Mouse (Mus musculus): ENCODE results near the gene Gtf2h4. TPM values are rescaled to one million over a fixed set of nuclear protein-coding genes. Genes with fewer than 3 reads are reported as not detected.

Gtf2h4 gene
- total RNA-seq, 2 experiments from 2014 or later = 2.5 to 3.6 TPM

DNA sequence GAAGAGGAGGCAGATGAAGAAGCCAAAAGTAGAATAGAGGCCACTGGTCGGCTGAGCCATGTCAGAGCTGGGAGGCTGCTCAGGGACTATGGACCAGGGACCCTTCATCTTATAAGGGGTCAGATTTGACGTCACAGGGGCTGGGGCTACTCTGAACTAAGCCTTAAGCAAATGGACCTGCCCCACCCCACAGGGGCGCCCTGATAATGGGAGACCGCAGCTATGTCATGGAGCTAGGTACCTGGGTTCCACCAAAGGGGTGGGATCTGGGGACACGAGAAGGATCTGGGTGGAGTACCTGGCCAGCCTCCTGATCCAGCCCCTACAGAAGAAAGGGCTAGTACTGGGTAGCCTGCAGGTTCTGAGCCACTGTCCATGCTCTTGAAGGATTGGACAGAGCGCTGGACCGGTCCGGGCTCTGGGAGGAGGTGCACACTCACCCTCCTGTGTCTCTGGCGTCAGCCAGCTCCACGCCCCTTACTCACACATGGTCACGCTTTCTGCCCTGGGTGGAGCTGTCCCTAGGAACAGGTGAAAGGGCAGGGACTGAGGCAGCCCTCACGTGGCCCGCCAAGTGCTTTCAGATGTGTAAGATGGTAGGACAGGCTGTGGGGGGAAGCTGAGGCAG lies 29.8 kb downstream of the Gtf2h4 start, which contains the start of gene Mucl3:
Gene Mucl3 (minus strand): TSS at position 87 of the 628 bp plus-strand sequence.
- no peak for ATAC-seq (replicated peaks; ENCODE audit: low FRiP score, poor library complexity, severe bottlenecking)

DNA sequence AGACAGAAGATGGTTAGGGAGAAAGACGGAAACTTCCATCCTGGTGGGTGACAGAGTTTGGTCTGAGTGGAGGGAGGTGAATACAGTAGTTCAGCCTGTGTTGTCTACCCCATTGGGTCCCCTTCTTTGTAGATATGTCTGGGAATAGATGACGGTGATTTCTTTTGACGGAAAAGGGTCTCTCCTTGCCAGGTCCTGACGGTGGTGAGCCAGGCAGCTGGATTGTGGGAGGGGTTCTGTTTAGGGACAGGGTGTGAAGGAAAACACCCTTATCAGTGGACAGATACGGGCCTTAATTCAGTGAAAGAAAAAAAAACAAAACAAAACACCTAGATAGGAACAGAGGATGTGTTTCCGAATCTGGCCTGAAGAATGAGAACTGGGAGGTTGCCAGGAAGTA lies 34.2 kb downstream of the Gtf2h4 start:
- no peak for ATAC-seq (replicated peaks; ENCODE audit: low FRiP score, poor library complexity, severe bottlenecking)

DNA sequence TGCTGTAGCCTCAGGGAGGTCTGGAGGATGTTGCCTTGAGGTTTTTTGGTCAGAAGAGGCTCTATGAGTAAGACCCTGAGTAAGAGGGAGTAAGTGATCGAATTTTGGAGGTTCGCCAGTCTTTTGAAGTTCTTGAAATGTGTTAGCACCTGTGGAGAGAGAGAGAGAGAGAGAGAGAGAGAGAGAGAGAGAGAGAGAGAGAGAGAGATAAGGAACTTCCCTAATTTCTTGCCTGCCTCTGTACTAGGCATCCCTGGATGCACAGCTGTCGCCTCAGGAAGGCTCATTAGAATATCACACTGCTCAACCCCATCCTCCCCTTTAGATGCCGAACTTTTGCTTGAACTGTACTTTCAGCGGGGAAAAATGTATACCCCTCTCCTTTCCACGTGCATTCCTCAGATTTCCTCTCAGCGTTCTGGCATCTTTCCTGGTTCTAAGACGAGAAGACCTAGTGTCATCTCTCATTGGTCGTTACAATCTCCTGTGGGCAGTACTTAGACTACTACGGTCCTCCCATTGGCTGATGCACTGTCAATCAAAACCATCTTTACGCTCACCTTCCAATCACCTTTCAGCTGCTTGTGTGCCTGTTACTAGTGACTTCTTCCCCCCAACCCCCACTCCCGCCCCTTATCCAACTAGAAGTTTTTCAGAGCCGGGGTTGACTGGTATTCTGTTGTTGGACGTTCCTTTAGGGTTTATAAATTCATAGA lies 34.9 kb downstream of the Gtf2h4 start:
- no peak for ATAC-seq (replicated peaks; ENCODE audit: low FRiP score, poor library complexity, severe bottlenecking)

DNA sequence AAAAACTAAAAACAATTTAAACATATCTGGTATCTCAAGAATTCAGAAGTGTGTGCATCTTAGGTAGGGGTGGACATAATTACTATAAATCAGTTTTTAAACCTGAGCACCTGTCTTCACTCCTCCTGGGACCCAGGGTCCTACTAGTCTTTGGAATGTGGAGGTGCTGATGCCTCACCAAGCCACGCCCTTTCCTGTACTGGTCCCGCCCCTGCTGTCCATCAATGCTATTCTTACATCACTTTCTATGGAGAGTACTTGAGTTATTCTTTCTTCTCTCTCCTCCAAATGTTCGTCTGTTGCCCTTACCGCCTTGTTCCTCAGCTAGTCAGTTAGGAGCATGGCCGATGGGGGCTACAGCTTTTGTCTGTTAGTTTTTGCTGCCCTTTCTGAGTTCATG lies 37.2 kb downstream of the Gtf2h4 start:
- ATAC-seq (replicated peaks; ENCODE audit: low FRiP score, poor library complexity, severe bottlenecking) = no peak

DNA sequence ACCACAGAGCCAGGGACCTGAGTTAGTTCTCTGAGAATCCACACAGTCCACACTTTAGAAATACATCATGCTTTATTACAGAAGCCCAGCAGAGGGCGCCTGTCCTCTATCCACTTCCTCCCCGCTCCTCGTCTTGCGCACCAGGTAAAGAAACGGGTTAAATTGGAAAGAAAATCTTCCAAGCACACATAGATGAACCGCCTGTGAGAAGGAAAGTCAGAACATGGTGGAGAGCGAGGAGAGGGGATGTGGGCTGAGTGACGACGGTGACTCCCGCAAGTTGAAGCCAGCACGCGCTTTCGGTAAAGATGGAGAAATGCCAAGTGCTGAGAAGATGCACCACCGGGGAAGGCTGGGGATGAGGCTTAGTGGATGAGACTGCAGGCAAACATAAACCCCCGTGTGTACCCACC lies 37.8 kb downstream of the Gtf2h4 start:
- ATAC-seq (replicated peaks; ENCODE audit: low FRiP score, poor library complexity, severe bottlenecking) = peak; percentile 65; the same call in 1 of the 2 replicates

DNA sequence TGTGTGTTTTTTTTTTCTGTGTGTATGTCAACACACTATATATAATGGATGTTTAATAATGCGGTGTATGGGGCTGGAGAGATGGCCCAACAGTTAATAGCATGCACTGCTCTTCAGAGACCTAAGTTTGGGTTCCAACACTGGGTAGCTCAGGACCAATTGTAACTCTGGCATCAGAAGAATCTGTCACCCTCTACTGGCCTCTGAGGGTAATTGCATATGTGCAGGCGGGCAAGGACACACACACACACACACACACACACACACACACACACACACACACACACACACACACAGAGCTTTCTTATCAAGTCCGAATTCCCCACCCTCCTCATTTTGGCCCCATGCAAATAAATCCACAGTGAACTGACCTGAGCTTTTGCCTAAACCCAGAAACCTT lies 38.3 kb downstream of the Gtf2h4 start:
- no peak for ATAC-seq (replicated peaks; ENCODE audit: low FRiP score, poor library complexity, severe bottlenecking)

DNA sequence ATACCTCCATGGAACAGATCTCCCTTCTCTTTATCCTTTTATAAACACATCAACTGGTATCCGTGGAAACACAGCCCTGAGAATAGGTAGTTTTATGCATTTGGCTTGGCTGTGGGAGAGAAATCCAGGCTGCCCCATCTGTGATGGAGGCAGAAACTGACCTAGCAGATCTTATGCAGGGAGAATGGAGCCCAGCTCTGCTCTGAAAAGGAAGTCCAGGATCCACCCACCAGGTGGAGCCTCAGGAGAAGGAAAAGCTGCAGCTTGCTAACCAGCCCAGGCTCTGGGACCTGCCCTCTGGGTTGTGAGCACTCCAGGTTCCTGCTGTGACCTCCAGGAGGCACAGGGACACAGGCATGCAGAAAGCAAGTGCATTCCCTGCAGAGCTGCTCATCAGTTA lies 39.5 kb downstream of the Gtf2h4 start:
- ATAC-seq (replicated peaks; ENCODE audit: low FRiP score, poor library complexity, severe bottlenecking) = no peak

DNA sequence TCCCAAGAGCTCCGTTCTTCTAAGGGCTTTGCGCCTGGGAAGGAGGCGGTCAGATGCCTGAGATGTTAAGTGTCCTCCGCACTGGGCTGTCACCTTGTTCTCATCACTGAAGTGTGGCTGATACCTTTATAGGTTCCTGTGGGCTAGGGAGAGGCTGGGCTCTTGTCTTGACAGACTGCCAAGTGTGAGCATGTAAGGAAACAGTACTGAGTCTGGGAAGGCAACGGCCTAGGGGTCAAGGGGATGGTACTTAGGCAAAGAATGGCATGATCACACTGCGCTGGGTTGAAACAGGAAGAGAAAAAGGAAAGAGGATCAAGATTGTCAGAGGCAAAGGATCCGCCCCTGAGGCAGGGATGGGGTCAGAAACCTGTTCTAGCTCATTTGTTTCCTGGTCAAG lies 47.0 kb downstream of the Gtf2h4 start, which contains the start of gene Gm9573:
Gene Gm9573 (minus strand): TSS at position 101 of the 400 bp plus-strand sequence.
- ATAC-seq (replicated peaks; ENCODE audit: low FRiP score, poor library complexity, severe bottlenecking) = no peak

Other genes starting within 250 kb of the Gtf2h4 start
- gene H2-Q6, start 248.9 kb downstream of the Gtf2h4 start, total RNA-seq (2015; ENCODE audit: low replicate concordance) = 11.5 and 17.6 TPM in 2 replicates
- gene H2-Q6, start 248.9 kb downstream of the Gtf2h4 start, total RNA-seq (2017; ENCODE audit: low replicate concordance) = 8.5 and 12.7 TPM in 2 replicates
- gene H2-Q7, start 234.6 kb downstream of the Gtf2h4 start, total RNA-seq (2015; ENCODE audit: low replicate concordance) = 47.6 and 48.2 TPM in 2 replicates
- gene H2-Q7, start 234.6 kb downstream of the Gtf2h4 start, total RNA-seq (2017; ENCODE audit: low replicate concordance) = 8.2 and 13.2 TPM in 2 replicates
- gene H2-Q10, start 203.7 kb downstream of the Gtf2h4 start, total RNA-seq (2015; ENCODE audit: low replicate concordance) = 2.9 and 3.2 TPM in 2 replicates
- 0.51 and 2.0 TPM in 2 replicates for gene H2-Q10, start 203.7 kb downstream of the Gtf2h4 start, total RNA-seq (2017; ENCODE audit: low replicate concordance)
- 1.4 TPM in 1 of 2 replicates, not detected in the other for gene Pou5f1, start 167.7 kb downstream of the Gtf2h4 start, total RNA-seq (2015; ENCODE audit: low replicate concordance)
- gene Pou5f1, start 167.7 kb downstream of the Gtf2h4 start, total RNA-seq (2017; ENCODE audit: low replicate concordance) = 0.26 TPM in 1 of 2 replicates, not detected in the other
- 103 and 129 TPM in 2 replicates for gene Tcf19, start 156.9 kb downstream of the Gtf2h4 start, total RNA-seq (2015; ENCODE audit: low replicate concordance)
- 49.4 and 49.9 TPM in 2 replicates for gene Tcf19, start 156.9 kb downstream of the Gtf2h4 start, total RNA-seq (2017; ENCODE audit: low replicate concordance)
- gene Cchcr1, start 156.6 kb downstream of the Gtf2h4 start, total RNA-seq (2015; ENCODE audit: low replicate concordance) = 32.7 and 49.4 TPM in 2 replicates
- 48.4 and 83.3 TPM in 2 replicates for gene Cchcr1, start 156.6 kb downstream of the Gtf2h4 start, total RNA-seq (2017; ENCODE audit: low replicate concordance)
- gene Psors1c2, start 140.5 kb downstream of the Gtf2h4 start, total RNA-seq (2015; ENCODE audit: low replicate concordance) = not detected in 2 replicates
- not detected in 2 replicates for gene Psors1c2, start 140.5 kb downstream of the Gtf2h4 start, total RNA-seq (2017; ENCODE audit: low replicate concordance)
- gene Cdsn, start 121.6 kb downstream of the Gtf2h4 start, total RNA-seq (2015; ENCODE audit: low replicate concordance) = not detected in 2 replicates
- gene Cdsn, start 121.6 kb downstream of the Gtf2h4 start, total RNA-seq (2017; ENCODE audit: low replicate concordance) = not detected in 2 replicates
- not detected in 2 replicates for gene 2300002M23Rik, start 106.3 kb downstream of the Gtf2h4 start, total RNA-seq (2015; ENCODE audit: low replicate concordance)
- gene 2300002M23Rik, start 106.3 kb downstream of the Gtf2h4 start, total RNA-seq (2017; ENCODE audit: low replicate concordance) = not detected in 2 replicates
- gene Sfta2, start 72.2 kb downstream of the Gtf2h4 start, total RNA-seq (2015; ENCODE audit: low replicate concordance) = not detected in 2 replicates
- not detected in 2 replicates for gene Sfta2, start 72.2 kb downstream of the Gtf2h4 start, total RNA-seq (2017; ENCODE audit: low replicate concordance)
- gene Gm9573, start 47.1 kb downstream of the Gtf2h4 start, total RNA-seq (2015; ENCODE audit: low replicate concordance) = not detected in 2 replicates
- not detected in 2 replicates for gene Gm9573, start 47.1 kb downstream of the Gtf2h4 start, total RNA-seq (2017; ENCODE audit: low replicate concordance)
- not detected in 2 replicates for gene Mucl3, start 30.0 kb downstream of the Gtf2h4 start, total RNA-seq (2015; ENCODE audit: low replicate concordance)
- gene Mucl3, start 30.0 kb downstream of the Gtf2h4 start, total RNA-seq (2017; ENCODE audit: low replicate concordance) = not detected in 2 replicates
- 2.5 TPM in 1 of 2 replicates, not detected in the other for gene Vars2, start 6.1 kb downstream of the Gtf2h4 start, total RNA-seq (2015; ENCODE audit: low replicate concordance)
- gene Vars2, start 6.1 kb downstream of the Gtf2h4 start, total RNA-seq (2017; ENCODE audit: low replicate concordance) = 0.23 and 0.77 TPM in 2 replicates
- not detected in 2 replicates for gene Ddr1, start 30.9 kb upstream of the Gtf2h4 start, total RNA-seq (2015; ENCODE audit: low replicate concordance)
- 0.26 TPM in 1 of 2 replicates, not detected in the other for gene Ddr1, start 30.9 kb upstream of the Gtf2h4 start, total RNA-seq (2017; ENCODE audit: low replicate concordance)
- 3.8 and 10.5 TPM in 2 replicates for gene Ier3, start 147.9 kb upstream of the Gtf2h4 start, total RNA-seq (2015; ENCODE audit: low replicate concordance)
- 0.51 and 4.0 TPM in 2 replicates for gene Ier3, start 147.9 kb upstream of the Gtf2h4 start, total RNA-seq (2017; ENCODE audit: low replicate concordance)
- gene Flot1, start 149.5 kb upstream of the Gtf2h4 start, total RNA-seq (2015; ENCODE audit: low replicate concordance) = 19.3 and 32.8 TPM in 2 replicates
- 14.6 and 29.1 TPM in 2 replicates for gene Flot1, start 149.5 kb upstream of the Gtf2h4 start, total RNA-seq (2017; ENCODE audit: low replicate concordance)
- 663 and 669 TPM in 2 replicates for gene Tubb5, start 164.6 kb upstream of the Gtf2h4 start, total RNA-seq (2015; ENCODE audit: low replicate concordance)
- gene Tubb5, start 164.6 kb upstream of the Gtf2h4 start, total RNA-seq (2017; ENCODE audit: low replicate concordance) = 760 and 914 TPM in 2 replicates
- 117 and 147 TPM in 2 replicates for gene Mdc1, start 167.8 kb upstream of the Gtf2h4 start, total RNA-seq (2015; ENCODE audit: low replicate concordance)
- 31.0 and 57.1 TPM in 2 replicates for gene Mdc1, start 167.8 kb upstream of the Gtf2h4 start, total RNA-seq (2017; ENCODE audit: low replicate concordance)
- gene Nrm, start 187.6 kb upstream of the Gtf2h4 start, total RNA-seq (2015; ENCODE audit: low replicate concordance) = 32.8 and 36.0 TPM in 2 replicates
- gene Nrm, start 187.6 kb upstream of the Gtf2h4 start, total RNA-seq (2017; ENCODE audit: low replicate concordance) = 19.1 and 35.8 TPM in 2 replicates
- gene Ppp1r18, start 191.9 kb upstream of the Gtf2h4 start, total RNA-seq (2015; ENCODE audit: low replicate concordance) = 32.8 and 37.7 TPM in 2 replicates
- 7.2 and 10.2 TPM in 2 replicates for gene Ppp1r18, start 191.9 kb upstream of the Gtf2h4 start, total RNA-seq (2017; ENCODE audit: low replicate concordance)
- gene Dhx16, start 206.1 kb upstream of the Gtf2h4 start, total RNA-seq (2015; ENCODE audit: low replicate concordance) = 139 and 201 TPM in 2 replicates
- 73.1 and 118 TPM in 2 replicates for gene Dhx16, start 206.1 kb upstream of the Gtf2h4 start, total RNA-seq (2017; ENCODE audit: low replicate concordance)
- gene 2310061I04Rik, start 223.7 kb upstream of the Gtf2h4 start, total RNA-seq (2015; ENCODE audit: low replicate concordance) = 37.7 and 68.5 TPM in 2 replicates
- gene 2310061I04Rik, start 223.7 kb upstream of the Gtf2h4 start, total RNA-seq (2017; ENCODE audit: low replicate concordance) = 2.9 and 3.7 TPM in 2 replicates
- 7.6 and 26.0 TPM in 2 replicates for gene Atat1, start 236.3 kb upstream of the Gtf2h4 start, total RNA-seq (2015; ENCODE audit: low replicate concordance)
- 3.0 and 4.0 TPM in 2 replicates for gene Atat1, start 236.3 kb upstream of the Gtf2h4 start, total RNA-seq (2017; ENCODE audit: low replicate concordance)
- gene Mrps18b, start 242.7 kb upstream of the Gtf2h4 start, total RNA-seq (2015; ENCODE audit: low replicate concordance) = 16.9 and 18.0 TPM in 2 replicates
- 13.5 and 50.5 TPM in 2 replicates for gene Mrps18b, start 242.7 kb upstream of the Gtf2h4 start, total RNA-seq (2017; ENCODE audit: low replicate concordance)
- 53.7 and 90.1 TPM in 2 replicates for gene Ppp1r10, start 242.7 kb upstream of the Gtf2h4 start, total RNA-seq (2015; ENCODE audit: low replicate concordance)
- gene Ppp1r10, start 242.7 kb upstream of the Gtf2h4 start, total RNA-seq (2017; ENCODE audit: low replicate concordance) = 67.5 and 87.5 TPM in 2 replicates